Mouse (Mus musculus) cortical plate, adult 2 months (tissue): ENCODE measurements around the gene Dohh.

Experiments used
- CTCF ChIP-seq: fragments of 200-500 bp; IDR thresholded peaks from 2 replicates; pipeline ENCODE4 v1.5.1; 2011; ENCODE audit warnings: mild to moderate bottlenecking, control low read depth, low read length; ENCODE audit not compliant: insufficient read depth; ENCODE audit errors: extremely low read depth
- POLR2A ChIP-seq: fragments of 200-500 bp; IDR thresholded peaks from 2 replicates; pipeline ENCODE4 v1.6.1; 2011; ENCODE audit warnings: mild to moderate bottlenecking, low read length, control low read depth; ENCODE audit not compliant: insufficient read depth; ENCODE audit errors: extremely low read depth

DNA sequence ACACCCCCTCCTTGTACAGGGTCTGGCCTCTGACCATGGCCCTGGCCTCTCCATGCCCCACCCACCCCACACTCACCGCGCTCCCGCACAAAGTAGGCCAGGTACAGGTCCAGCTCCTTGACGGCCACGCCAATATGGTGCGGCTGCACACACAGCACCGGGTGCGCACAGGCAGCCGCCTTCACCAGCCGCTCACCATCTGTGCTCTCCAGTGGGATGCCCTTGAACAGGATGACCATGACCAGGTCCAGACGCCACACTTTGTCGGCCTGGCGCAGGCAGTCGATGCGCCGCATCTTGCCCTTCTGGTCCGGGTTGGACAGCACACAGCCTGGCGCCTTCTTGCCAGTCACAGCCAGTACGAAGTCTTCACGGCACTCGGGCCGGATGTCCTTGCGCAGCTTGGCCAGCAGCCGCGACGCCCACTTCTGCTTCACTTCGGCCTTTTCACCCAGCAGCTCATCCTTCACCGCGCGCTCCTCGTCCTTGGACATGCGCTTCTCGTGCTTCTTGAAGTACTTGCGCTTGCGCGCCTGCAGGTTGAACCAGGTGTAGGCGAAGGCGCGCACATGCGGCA lies 36.1 kb downstream of the Dohh start:
- no peak for TF ChIP-seq POLR2A
- no peak for TF ChIP-seq CTCF
